Mouse (Mus musculus) cortical plate, adult 2 months (tissue): Measurements from ENCODE around the gene Gsdme. TPM values are rescaled to one million over a fixed set of nuclear protein-coding genes. Genes with fewer than 3 reads are reported as not detected.

Source experiments
- H3K27ac ChIP-seq: fragments of 200-500 bp; 2 replicates; pipeline ENCODE4 v1.5.1; 2012; ENCODE audit warnings: low read length, control low read depth, inconsistent platforms; ENCODE audit not compliant: insufficient read depth
- H3K4me1 ChIP-seq: fragments of 200-500 bp; 2 replicates; pipeline ENCODE4 v1.6.1; 2011; ENCODE audit warnings: low read length; ENCODE audit not compliant: control insufficient read depth, insufficient read depth
- H3K4me3 ChIP-seq: fragments of 200-500 bp; 2 replicates; pipeline ENCODE4 v1.5.1; 2011; ENCODE audit warnings: mild to moderate bottlenecking, low read length, control low read depth; ENCODE audit not compliant: insufficient read depth
- CTCF ChIP-seq: fragments of 200-500 bp; IDR thresholded peaks from 2 replicates; pipeline ENCODE4 v1.5.1; 2011; ENCODE audit warnings: mild to moderate bottlenecking, control low read depth, low read length; ENCODE audit not compliant: insufficient read depth; ENCODE audit errors: extremely low read depth
- POLR2A ChIP-seq: fragments of 200-500 bp; IDR thresholded peaks from 2 replicates; pipeline ENCODE4 v1.6.1; 2011; ENCODE audit warnings: mild to moderate bottlenecking, low read length, control low read depth; ENCODE audit not compliant: insufficient read depth; ENCODE audit errors: extremely low read depth
- polyA plus RNA-seq: library from polyadenylated mRNA; depleted of rRNA; stranded (reverse); fragments of >200 nt; gene quantifications from 2 replicates; pipeline ENCODE4 v1.2.3, GENCODE M21; 2012; rRNA removed

Gsdme gene
- polyA plus RNA-seq, 1 experiment = 13.7 TPM

GRCm38 (mm10) chr6:50168821-50169220 lies 94.8 kb downstream of the Gsdme start:
- TF ChIP-seq POLR2A (no peak), CTCF (no peak)
- no peaks in the 10 kb centered on the region for H3K4me1 ChIP-seq
- H3K27ac ChIP-seq = no peak overlapping the region
- H3K4me3 ChIP-seq = no peak overlapping the region

GRCm38 (mm10) chr6:50163013-50163412 lies 100.6 kb downstream of the Gsdme start:
- no peaks in the 10 kb centered on the region for H3K4me1 ChIP-seq
- TF ChIP-seq CTCF (no peak), POLR2A (no peak)
- no peak overlapping the region for H3K4me3 ChIP-seq
- H3K27ac ChIP-seq = no peak overlapping the region

GRCm38 (mm10) chr6:50159842-50160241 lies 103.8 kb downstream of the Gsdme start:
- Histone ChIP-seq H3K4me3 (no peak overlapping the region), H3K27ac (no peak overlapping the region), H3K4me1 (no peaks in the 10 kb centered on the region)
- TF ChIP-seq CTCF = no peak
- TF ChIP-seq POLR2A = no peak

GRCm38 (mm10) chr6:50149378-50149777 lies 114.3 kb downstream of the Gsdme start:
- Histone ChIP-seq H3K27ac (no peak overlapping the region), H3K4me3 (no peak overlapping the region), H3K4me1 (peaks cover 2% of the 10 kb centered on the region; the same call in 1 of the 2 replicates)
- no peak for TF ChIP-seq POLR2A
- no peak for TF ChIP-seq CTCF

GRCm38 (mm10) chr6:50146158-50146557 lies 117.5 kb downstream of the Gsdme start:
- no peak for TF ChIP-seq CTCF
- TF ChIP-seq POLR2A = no peak
- H3K4me3 ChIP-seq = no peak overlapping the region

DNA sequence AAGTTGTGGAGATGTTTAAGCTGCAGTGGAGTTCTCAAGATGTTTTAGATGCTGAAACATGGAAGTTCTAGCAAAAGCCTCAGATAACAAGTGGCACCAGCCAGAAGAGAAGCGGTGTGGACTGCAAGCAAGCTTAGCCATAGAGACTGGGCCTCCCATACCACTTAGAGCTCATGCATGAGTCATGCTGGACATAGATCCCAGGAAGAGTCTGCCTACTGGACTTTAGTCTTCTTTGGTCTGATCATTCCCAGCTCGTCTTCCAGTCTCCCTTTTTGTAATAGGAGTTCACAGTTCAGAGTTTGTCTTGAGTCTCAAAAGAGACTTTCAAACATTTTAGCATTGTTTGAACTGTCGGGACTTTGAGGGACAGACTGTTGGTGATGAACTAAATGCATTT lies 124.1 kb downstream of the Gsdme start:
- TF ChIP-seq POLR2A (no peak), CTCF (no peak)
- H3K27ac ChIP-seq = no peak overlapping the region
- H3K4me1 ChIP-seq = no peaks in the 10 kb centered on the region; the same call in 1 of the 2 replicates
- no peak overlapping the region for H3K4me3 ChIP-seq

More at GRCm38 (mm10) chr6:50146158-50146557, 117.5 kb downstream of the Gsdme start:
- Histone ChIP-seq H3K4me1 (no peaks in the 10 kb centered on the region), H3K27ac (no peak overlapping the region)

Other genes starting within 250 kb of the Gsdme start
- gene Mpp6, start 153.6 kb downstream of the Gsdme start, polyA plus RNA-seq = 48.5 and 49.3 TPM in 2 replicates
- 26.1 and 32.2 TPM in 2 replicates for gene Osbpl3, start 192.3 kb upstream of the Gsdme start, polyA plus RNA-seq